ENCODE assay signal across 12 mouse cellular contexts in the genomic region with DNA sequence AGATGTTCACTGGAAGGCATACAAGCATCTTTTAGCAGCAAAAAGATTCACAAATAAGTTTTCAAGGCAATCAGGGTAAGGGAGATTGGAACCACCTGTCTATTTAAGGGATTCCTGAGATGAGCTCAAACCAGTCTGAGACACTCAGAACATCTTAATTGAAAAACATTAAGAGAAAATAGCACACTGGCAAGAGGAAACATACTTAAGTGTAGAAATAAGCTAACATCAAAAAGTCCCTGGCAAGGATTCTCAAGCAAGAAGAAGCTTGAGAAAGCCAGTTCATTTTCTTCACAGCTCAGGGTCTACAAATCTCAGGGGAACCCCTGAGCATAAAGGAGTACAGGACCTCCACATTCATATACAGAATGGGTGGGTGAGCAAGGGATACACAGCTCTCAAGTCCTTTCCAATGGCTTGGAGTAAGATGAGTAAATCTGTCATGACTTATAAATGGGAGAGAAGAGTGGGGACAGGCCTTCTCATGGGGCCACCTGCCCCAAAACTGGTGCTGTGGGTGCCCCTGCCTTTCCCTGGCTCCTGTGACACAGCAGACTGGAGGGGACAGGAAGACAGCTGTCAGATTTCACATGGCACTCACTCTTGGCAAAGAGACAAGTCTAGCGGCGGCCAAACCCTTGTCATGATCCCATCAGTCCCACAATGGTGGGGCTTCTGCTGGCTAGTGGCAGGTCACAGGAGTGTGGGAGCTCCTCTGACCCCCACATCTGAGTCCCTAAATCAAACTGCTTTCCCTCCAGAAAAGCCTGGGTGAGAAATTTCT.
A peak's percentile ranks its signal among the peaks of the same experiment; 100 is the strongest.
DNase-seq lines count a peak whose midpoint lies in the region; ATAC-seq and TF ChIP-seq lines count a peak whose summit lies in the region.
"Had no signal": no experiment of that assay in that cellular context is flagged by ENCODE, and none has a peak within 500 bp of the region (broad histone marks: within the 10 kb centered on the region; RNA-seq: fewer than 3 reads in every experiment).

No protein-coding gene starts in this region.

- WGBS in forebrain, embryonic 15.5 days = 72% methylated on average over 2 of the region's 2 CpGs
- WGBS in forebrain, embryonic 14.5 days = 64% methylated on average over 2 of the region's 2 CpGs
- WGBS in midbrain, postnatal 0 days = 88% methylated on average over 2 of the region's 2 CpGs
- 85% methylated on average over 2 of the region's 2 CpGs for WGBS in midbrain, embryonic 13.5 days
- WGBS in liver, embryonic 11.5 days = 66% methylated on average over 2 of the region's 2 CpGs

- no peak overlapping the region for H3K4me2 ChIP-seq in forebrain, embryonic 15.5 days (replicated peaks)
- no peak overlapping the region for H3K4me2 ChIP-seq in forebrain, embryonic 14.5 days (ENCODE audit: low read length)
- H3K4me2 ChIP-seq in midbrain, postnatal 0 days (ENCODE audit: low read depth, low read length, poor library complexity, severe bottlenecking) = no peak overlapping the region
- H3K4me2 ChIP-seq in midbrain, embryonic 13.5 days (replicated peaks) = no peak overlapping the region
- no peak overlapping the region for H3K4me2 ChIP-seq in liver, embryonic 11.5 days
- H3K4me2 ChIP-seq: liver, embryonic 15.5 days; neural tube, embryonic 12.5 days had no signal

- no peaks in the 10 kb centered on the region for H3K36me3 ChIP-seq in forebrain, embryonic 15.5 days
- no peaks in the 10 kb centered on the region for H3K36me3 ChIP-seq in forebrain, embryonic 14.5 days (ENCODE audit: control insufficient read depth, insufficient read depth, low read length)
- no peaks in the 10 kb centered on the region for H3K36me3 ChIP-seq in midbrain, postnatal 0 days (ENCODE audit: insufficient read depth, low read length)
- no peaks in the 10 kb centered on the region for H3K36me3 ChIP-seq in midbrain, embryonic 13.5 days
- H3K36me3 ChIP-seq in liver, embryonic 11.5 days (ENCODE audit: control insufficient read depth, insufficient read depth, low read length) = no peaks in the 10 kb centered on the region
- H3K36me3 ChIP-seq: liver, embryonic 15.5 days; neural tube, embryonic 12.5 days had no signal

- H3K27me3 ChIP-seq in forebrain, embryonic 15.5 days = no peaks in the 10 kb centered on the region
- H3K27me3 ChIP-seq in forebrain, embryonic 14.5 days (replicated peaks; ENCODE audit: control insufficient read depth, insufficient read depth, low read length) = no peaks in the 10 kb centered on the region
- H3K27me3 ChIP-seq in midbrain, postnatal 0 days (ENCODE audit: insufficient read depth, low read length) = no peaks in the 10 kb centered on the region
- no peaks in the 10 kb centered on the region for H3K27me3 ChIP-seq in midbrain, embryonic 13.5 days
- no peaks in the 10 kb centered on the region for H3K27me3 ChIP-seq in liver, embryonic 11.5 days (replicated peaks; ENCODE audit: control insufficient read depth, insufficient read depth, low read length)
- H3K27me3 ChIP-seq: liver, embryonic 15.5 days; neural tube, embryonic 12.5 days had no signal

- no peaks in the 10 kb centered on the region for H3K9me3 ChIP-seq in forebrain, embryonic 15.5 days
- H3K9me3 ChIP-seq in forebrain, embryonic 14.5 days (replicated peaks; ENCODE audit: control insufficient read depth, low read length) = no peaks in the 10 kb centered on the region
- H3K9me3 ChIP-seq in midbrain, postnatal 0 days (ENCODE audit: low read length) = no peaks in the 10 kb centered on the region
- no peaks in the 10 kb centered on the region for H3K9me3 ChIP-seq in midbrain, embryonic 13.5 days
- H3K9me3 ChIP-seq in liver, embryonic 11.5 days (ENCODE audit: control insufficient read depth, low read length) = no peaks in the 10 kb centered on the region
- H3K9me3 ChIP-seq: liver, embryonic 15.5 days; neural tube, embryonic 12.5 days had no signal

- no peak overlapping the region for H3K4me3 ChIP-seq in forebrain, embryonic 15.5 days
- no peak overlapping the region for H3K4me3 ChIP-seq in forebrain, embryonic 14.5 days (ENCODE audit: low read depth, low read length)
- H3K4me3 ChIP-seq in midbrain, postnatal 0 days (ENCODE audit: low read depth, low read length) = no peak overlapping the region
- H3K4me3 ChIP-seq in midbrain, embryonic 13.5 days (replicated peaks) = no peak overlapping the region
- H3K4me3 ChIP-seq in liver, embryonic 11.5 days (ENCODE audit: low read depth, low read length) = no peak overlapping the region
- H3K4me3 ChIP-seq: liver, embryonic 15.5 days; neural tube, embryonic 12.5 days had no signal

- peaks cover 8% of the 10 kb centered on the region for H3K4me1 ChIP-seq in forebrain, embryonic 15.5 days
- no peaks in the 10 kb centered on the region for H3K4me1 ChIP-seq in forebrain, embryonic 14.5 days (ENCODE audit: control insufficient read depth, insufficient read depth, low read length)
- H3K4me1 ChIP-seq in midbrain, postnatal 0 days (ENCODE audit: insufficient read depth, low read length) = no peaks in the 10 kb centered on the region
- no peaks in the 10 kb centered on the region for H3K4me1 ChIP-seq in midbrain, embryonic 13.5 days (replicated peaks)
- no peaks in the 10 kb centered on the region for H3K4me1 ChIP-seq in liver, embryonic 11.5 days (replicated peaks; ENCODE audit: control insufficient read depth, insufficient read depth, low read length)
- H3K4me1 ChIP-seq: liver, embryonic 15.5 days; neural tube, embryonic 12.5 days had no signal

- no peak overlapping the region for H3K27ac ChIP-seq in forebrain, embryonic 15.5 days (replicated peaks)
- no peak overlapping the region for H3K27ac ChIP-seq in forebrain, embryonic 14.5 days (ENCODE audit: low read depth, low read length)
- H3K27ac ChIP-seq in midbrain, postnatal 0 days (ENCODE audit: low read depth, low read length) = no peak overlapping the region
- H3K27ac ChIP-seq in midbrain, embryonic 13.5 days = no peak overlapping the region
- H3K27ac ChIP-seq in liver, embryonic 11.5 days (ENCODE audit: low read depth, low read length) = no peak overlapping the region
- H3K27ac ChIP-seq: liver, embryonic 15.5 days; neural tube, embryonic 12.5 days had no signal

- no peak for DNase-seq in forebrain, embryonic 14.5 days (ENCODE audit: low spot score)
- DNase-seq in midbrain, postnatal 0 days (ENCODE audit: low spot score) = peak; percentile 76
- DNase-seq in heart, postnatal 36 days = peak; percentile 36
- peak; percentile 67 for DNase-seq in lung, postnatal 25 days (ENCODE audit: low spot score)
- DNase-seq in frontal cortex, postnatal 14 days (ENCODE audit: low spot score in 2 of 2) = no peak
- no peak for DNase-seq in liver, embryonic 11.5 days (ENCODE audit: low spot score)
- DNase-seq: B cell, adult 2 months; spleen, adult 18-20 months had no signal

- TF ChIP-seq CTCF in midbrain, postnatal 0 days (IDR thresholded peaks at IDR 0.05) = no peak

- intact Hi-C loops in heart, postnatal 36 days (cut with DNase I) = loop anchor here (10.0 kb wide), 2 partner anchors 443 to 897 kb away; no protein-coding TSS in a partner anchor

- H3K9ac ChIP-seq in forebrain, embryonic 15.5 days (replicated peaks) = no peak overlapping the region
- H3K9ac ChIP-seq in forebrain, embryonic 14.5 days (ENCODE audit: low read length) = no peak overlapping the region
- H3K9ac ChIP-seq in midbrain, postnatal 0 days (replicated peaks; ENCODE audit: low read length, poor library complexity, severe bottlenecking) = no peak overlapping the region
- no peak overlapping the region for H3K9ac ChIP-seq in midbrain, embryonic 13.5 days (replicated peaks)
- no peak overlapping the region for H3K9ac ChIP-seq in liver, embryonic 11.5 days (ENCODE audit: low read depth, low read length)
- H3K9ac ChIP-seq: liver, embryonic 15.5 days; neural tube, embryonic 12.5 days had no signal

- peak; percentile 36 for ATAC-seq in forebrain, embryonic 15.5 days (replicated peaks)
- ATAC-seq in forebrain, embryonic 14.5 days = no peak; the same call in 1 of the 2 replicates
- ATAC-seq in midbrain, postnatal 0 days (ENCODE audit: low FRiP score) = no peak; the same call in 1 of the 2 replicates
- no peak for ATAC-seq in midbrain, embryonic 13.5 days
- ATAC-seq in liver, embryonic 11.5 days (replicated peaks; ENCODE audit: low FRiP score) = no peak

Comparison
In these comparisons a context has a peak if more than half of its experiments do, and no peak if none do; other contexts are left out.
1. DNase-seq: peak in midbrain, postnatal 0 days (single experiment), heart, postnatal 36 days (2 of 2) and lung, postnatal 25 days (single experiment); none in forebrain, embryonic 14.5 days (single experiment), frontal cortex, postnatal 14 days (0 of 2) and liver, embryonic 11.5 days (single experiment).